9 mouse cellular contexts compared by ENCODE assay signal in the genomic region with DNA sequence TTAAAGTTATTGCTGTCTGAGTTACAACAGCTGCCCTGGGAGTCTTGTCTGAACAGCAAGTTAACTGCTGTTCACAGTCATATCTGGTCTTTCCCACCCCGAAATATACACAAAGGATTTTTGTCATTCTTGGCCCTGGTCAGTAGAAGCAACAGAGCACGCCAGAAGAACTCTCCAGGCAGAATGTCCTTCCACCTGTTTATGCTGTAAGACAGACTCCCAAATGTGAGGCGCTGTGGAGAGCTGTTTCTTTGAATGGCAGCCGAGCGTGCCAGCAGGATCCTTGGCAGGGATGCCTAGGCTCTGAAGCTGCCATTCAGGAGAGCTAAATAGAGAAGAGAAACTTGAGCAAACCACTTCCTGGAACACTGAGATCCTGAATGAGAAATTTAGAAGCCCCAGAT. TPM values are rescaled to one million over a fixed set of nuclear protein-coding genes. Genes with fewer than 3 reads are reported as not detected.
DNase-seq lines count a peak whose midpoint lies in the region; TF ChIP-seq lines count a peak whose summit lies in the region.
"Had no signal": no experiment of that assay in that cellular context is flagged by ENCODE, and none has a peak within 500 bp of the region (broad histone marks: within the 10 kb centered on the region; RNA-seq: fewer than 3 reads in every experiment).

No protein-coding gene starts in this region.

- no peaks in the 10 kb centered on the region for H3K27me3 ChIP-seq in CH12.LX (replicated peaks)
- H3K27me3 ChIP-seq: neural tube, embryonic 12.5 days had no signal

- H3K36me3 ChIP-seq in CH12.LX (replicated peaks in 1 of 2; ENCODE audit: control insufficient read depth in 1 of 2, insufficient read depth in 1 of 2, low read length in 1 of 2): no peaks in the 10 kb centered on the region
- H3K36me3 ChIP-seq: neural tube, embryonic 12.5 days had no signal

- dilution Hi-C loops in CH12.LX (cut with MboI; ENCODE audit: extremely low pct_ligation_motif_present, extremely low pct_unique_long_range_greater_than_20kb, low sequenced_read_pairs): no loop called here

- no peaks in the 10 kb centered on the region for H3K9me3 ChIP-seq in CH12.LX (replicated peaks; ENCODE audit: low read length)
- H3K9me3 ChIP-seq: neural tube, embryonic 12.5 days had no signal

- TF ChIP-seq EP300 in CH12.LX (IDR thresholded peaks at IDR 0.05; ENCODE audit: low read length): peak; percentile 77

- intact Hi-C loops in heart, postnatal 10 days (cut with DNase I): loop anchor here (2.0 to 5.0 kb wide), 2 partner anchors 37 to 78 kb away; partner anchors contain the start of gene Sept7

- DNase-seq in CH12.LX (ENCODE audit: extremely low read depth): peak; percentile 45
- DNase-seq in brain, adult 2 months (ENCODE audit: low read depth, low spot score): peak; percentile 96
- DNase-seq in forelimb bud, embryonic 11.5 days (ENCODE audit: low read depth, low spot score): peak; percentile 21
- peak; percentile 82 to 85 for DNase-seq in heart, postnatal 10 days
- DNase-seq in layer of hippocampus, adult 9-11 months: peak; percentile 93
- peak; percentile 60 to 80 for DNase-seq in lung, postnatal 4 days
- DNase-seq in testis, postnatal 10 days (ENCODE audit: low spot score): peak; percentile 50
- no peak for DNase-seq in spleen, postnatal 4 days (ENCODE audit: low spot score in 2 of 2)

- H3K79me2 ChIP-seq in CH12.LX (replicated peaks; ENCODE audit: control insufficient read depth, extremely low read depth, insufficient read depth, poor library complexity, severe bottlenecking): no peaks in the 10 kb centered on the region

- TF ChIP-seq RAD21 in CH12.LX (IDR thresholded peaks at IDR 0.05; ENCODE audit: low read depth, low read length): no peak; the same call in none of the 2 replicates

- peak overlapping the region; percentile 51; the same call in 1 of the 2 replicates for H3K4me2 ChIP-seq in CH12.LX (ENCODE audit: insufficient read depth, low read depth, poor library complexity, severe bottlenecking)
- H3K4me2 ChIP-seq: neural tube, embryonic 12.5 days had no signal

- no peak overlapping the region for H3K4me3 ChIP-seq in CH12.LX (replicated peaks in 1 of 3; ENCODE audit: low read depth in 2 of 3, low read length in 2 of 3, poor library complexity in 1 of 3)
- H3K4me3 ChIP-seq: neural tube, embryonic 12.5 days had no signal

- H3K27ac ChIP-seq in CH12.LX (ENCODE audit: insufficient read depth, low read depth): no peak overlapping the region
- H3K27ac ChIP-seq: neural tube, embryonic 12.5 days had no signal

- in situ Hi-C loops in CH12.LX (cut with MboI; ENCODE audit: low pct_ligation_motif_present, low pct_unique_long_range_greater_than_20kb, low sequenced_read_pairs): loop anchor here (10.0 kb wide), 2 partner anchors 70 to 410 kb away; no protein-coding TSS in a partner anchor

- peak overlapping the region; percentile 1; the same call in 1 of the 2 replicates for H3K9ac ChIP-seq in CH12.LX (ENCODE audit: insufficient read depth, low read depth)
- H3K9ac ChIP-seq: neural tube, embryonic 12.5 days had no signal

- H3K4me1 ChIP-seq in CH12.LX (ENCODE audit: control insufficient read depth in 1 of 2, insufficient read depth in 2 of 2): peaks cover 5 to 25% of the 10 kb centered on the region in 2 experiments; a peak in 3 of 4 replicates
- H3K4me1 ChIP-seq: neural tube, embryonic 12.5 days had no signal

- no peak for TF ChIP-seq CTCF in CH12.LX (conservative IDR thresholded peaks at IDR 0.05 in 1 of 2, IDR thresholded peaks at IDR 0.05 in 1 of 2; ENCODE audit: low read depth in 2 of 2, low read length in 2 of 2)

- TF ChIP-seq POLR2A in CH12.LX (IDR thresholded peaks at IDR 0.05; ENCODE audit: low read depth, low read length): no peak

TF ChIP-seq in CH12.LX, 34 proteins besides CTCF, POLR2A, EP300 and RAD21:
- TF ChIP-seq ELF1 (IDR thresholded peaks at IDR 0.05; ENCODE audit: low read depth, low read length): peak; percentile 47; the same call in 1 of the 2 replicates
- TF ChIP-seq IRF4 (IDR thresholded peaks at IDR 0.05; ENCODE audit: low read depth, low read length): peak; percentile 72; the same call in 1 of the 2 replicates
- TF ChIP-seq MAFK (IDR thresholded peaks at IDR 0.05; ENCODE audit: insufficient replicate concordance, low read length): no peak
TF ChIP-seq in CH12.LX: peak in this region for 2.

RNA-seq across cellular contexts. Expression of gene Herpud2, which starts 23.4 kb away (rescaled TPM):
- total RNA-seq in CH12.LX (2012; rRNA removed) (3.9 and 4.2 TPM in 2 replicates), CH12.LX (2014; rRNA removed) (8.3 and 9.1 TPM in 2 replicates)
- polyA plus RNA-seq in CH12.LX (2012; ENCODE audit: insufficient read length, low read depth): 11.9 and 16.2 TPM in 2 replicates
- total RNA-seq in heart, postnatal 10 days (2021): 10 to 100 TPM; 40.4 to 42.1 TPM

Comparison
In these comparisons a context has a peak if more than half of its experiments do, and no peak if none do; other contexts are left out.
1. DNase-seq: peak in CH12.LX (single experiment), brain, adult 2 months (single experiment), forelimb bud, embryonic 11.5 days (single experiment), heart, postnatal 10 days (2 of 2), layer of hippocampus, adult 9-11 months (single experiment), lung, postnatal 4 days (2 of 2) and testis, postnatal 10 days (single experiment); none in spleen, postnatal 4 days (0 of 2).
2. RNA of gene Herpud2, which starts 23.4 kb away (total RNA-seq): 40.4 to 42.1 TPM in heart, postnatal 10 days; 3.9 to 9.1 TPM in CH12.LX; every median in the first group is over 4 times any median in the second.